Mouse (Mus musculus) cerebellum, adult 11-12 months (tissue): Measurements from ENCODE around the gene Txndc16.

Experiments
- DNase-seq: peaks from one replicate; pipeline ENCODE4 v3.0.0; 2022

Gene Txndc16

GRCm38 (mm10) chr14:45153258-45153657 is 66.9 kb downstream of the Txndc16 start:
- DNase-seq: no peak

- no peak for DNase-seq
These were observed 77.6 kb downstream of the Txndc16 start for GRCm38 (mm10) chr14:45142511-45142910.

DNA sequence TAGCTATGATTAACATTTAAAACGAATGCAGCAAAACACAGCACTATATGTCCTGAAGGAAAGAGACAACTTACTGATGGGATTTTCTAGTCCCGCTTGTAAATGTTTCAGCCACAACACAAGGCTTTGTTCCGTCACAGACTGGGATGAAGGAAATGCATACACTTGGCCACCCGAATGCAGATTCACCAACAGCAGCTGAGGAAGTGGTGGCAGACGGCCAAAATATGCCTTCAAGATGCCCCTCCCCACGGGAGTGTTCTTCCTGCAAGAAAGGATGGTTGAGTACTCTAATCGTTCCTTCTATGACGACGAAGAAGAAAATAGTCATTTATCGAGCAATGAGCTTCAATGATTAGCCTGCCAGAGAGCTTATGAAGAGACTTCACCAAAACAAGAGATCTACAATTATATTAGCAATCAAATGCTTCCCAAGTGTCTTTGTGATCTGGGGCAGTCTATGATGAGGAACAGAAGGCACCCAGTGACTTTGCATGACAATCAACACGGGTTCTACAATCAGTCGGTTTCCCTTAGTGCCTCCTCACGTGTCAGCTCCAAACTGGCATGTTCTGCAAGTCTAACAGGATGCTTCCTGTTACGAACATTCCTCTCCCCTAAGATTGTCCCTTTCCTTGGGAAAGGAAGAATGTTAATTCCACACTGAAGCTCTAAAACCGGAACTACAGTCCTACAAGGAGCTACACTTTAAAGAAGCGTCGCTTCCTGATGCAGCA is 79.6 kb downstream of the Txndc16 start:
- DNase-seq: no peak

GRCm38 (mm10) chr14:45135961-45136360 is 84.2 kb downstream of the Txndc16 start:
- no peak for DNase-seq

- DNase-seq: no peak
These were observed 84.6 kb downstream of the Txndc16 start for GRCm38 (mm10) chr14:45135560-45135959.

- DNase-seq: no peak
These were observed 101.8 kb downstream of the Txndc16 start for GRCm38 (mm10) chr14:45118359-45118758.

GRCm38 (mm10) chr14:45102201-45102600 is 117.9 kb downstream of the Txndc16 start:
- no peak for DNase-seq

- DNase-seq: no peak
These were observed 127.8 kb downstream of the Txndc16 start for GRCm38 (mm10) chr14:45092327-45092726.

GRCm38 (mm10) chr14:45090011-45090410 is 130.1 kb downstream of the Txndc16 start:
- DNase-seq: no peak

DNA sequence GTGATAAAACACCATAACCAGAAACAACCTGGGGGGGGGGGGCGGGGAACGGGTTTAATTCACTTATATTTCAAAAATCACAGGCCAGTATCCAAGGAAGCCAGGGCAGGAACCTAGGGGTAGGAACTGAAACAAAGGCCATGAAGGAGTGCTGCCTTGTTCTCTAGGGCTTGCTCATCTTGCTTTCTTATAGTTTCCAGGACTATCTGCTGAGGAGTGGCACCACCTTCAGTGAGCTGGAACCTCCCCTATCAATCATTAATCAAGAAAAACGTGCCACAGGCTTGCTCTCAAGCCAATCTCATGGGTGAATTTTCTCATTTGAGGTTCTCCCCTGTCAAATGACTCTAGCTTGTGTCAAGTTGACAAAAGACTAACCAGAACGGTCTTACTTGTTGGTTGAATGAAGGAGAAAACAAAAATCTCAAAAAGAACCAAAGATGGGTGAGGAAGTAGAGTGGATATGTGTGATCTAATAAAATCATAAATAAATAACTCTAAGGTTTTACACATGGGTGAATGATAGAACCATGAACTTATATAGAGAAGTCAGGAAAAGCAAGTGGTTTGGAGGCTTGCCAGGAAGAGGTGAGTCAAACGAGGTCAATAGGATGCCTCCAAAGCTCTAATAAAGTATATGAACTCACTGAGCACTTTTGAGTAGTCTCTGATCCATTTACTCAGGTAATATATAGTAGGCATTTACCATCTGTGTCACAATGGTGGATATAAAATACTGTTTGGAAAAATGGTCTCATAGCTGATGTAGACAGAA is 134.3 kb downstream of the Txndc16 start:
- no peak for DNase-seq

- no peak for DNase-seq
These were observed 135.4 kb downstream of the Txndc16 start for GRCm38 (mm10) chr14:45084656-45085280.

- DNase-seq: no peak
These were observed 136.6 kb downstream of the Txndc16 start for GRCm38 (mm10) chr14:45083540-45083939.
